Mouse (Mus musculus): ENCODE measurements around the gene Dock2.

GRCm38 (mm10) chr11:34499663-34500062 is 284.0 kb downstream of the Dock2 start:
- no peak for TF ChIP-seq CTCF (IDR thresholded peaks at IDR 0.05; ENCODE audit: borderline replicate concordance, extremely low read depth, insufficient read depth, insufficient read length)
- TF ChIP-seq POLR2A (IDR thresholded peaks at IDR 0.05; ENCODE audit: borderline replicate concordance, extremely low read depth, insufficient read depth, insufficient read length, poor library complexity, severe bottlenecking): no peak
